Mouse (Mus musculus): ENCODE measurements around the gene Neu2.

- TF ChIP-seq CTCF (IDR thresholded peaks at IDR 0.05; ENCODE audit: extremely low read depth, insufficient read depth, low read length) (no peak), POLR2A (IDR thresholded peaks at IDR 0.05; ENCODE audit: extremely low read depth, insufficient read depth, low read length) (no peak; the same call in 1 of the 2 replicates)
Measured at GRCm38 (mm10) chr1:87510166-87510691, 540 bp downstream of the Neu2 start.
